Mouse (Mus musculus) heart, adult 18-20 months (tissue): Measurements from ENCODE around the gene Hoxb5. TPM values are rescaled to one million over a fixed set of nuclear protein-coding genes. Genes with fewer than 3 reads are reported as not detected.
A peak's percentile ranks its signal among the peaks of the same experiment; 100 is the strongest.

Experiments used
- DNase-seq, 2 experiments: peaks; one replicate each; pipeline ENCODE4 v3.0.0; 2021 to 2022; ENCODE audit warnings: mixed read lengths in 1 of 2
- total RNA-seq, 2 experiments: library from RNA; stranded (reverse); gene quantifications; 2 replicates each; pipeline ENCODE4 v1.2.3; 2021

The Hoxb5 gene
- total RNA-seq, 2 experiments from 2014 or later: 0.12 to 0.21 TPM

GRCm38 (mm10) chr11:96319071-96319902, 16.2 kb downstream of the Hoxb5 start:
- peak in 1 of 2 experiments; percentile 29 for DNase-seq

- DNase-seq: no peak
Observed at GRCm38 (mm10) chr11:96319910-96320309, 16.8 kb downstream of the Hoxb5 start.

- no peak for DNase-seq
Observed at GRCm38 (mm10) chr11:96320688-96321087, 17.6 kb downstream of the Hoxb5 start.

GRCm38 (mm10) chr11:96321846-96322245, 18.7 kb downstream of the Hoxb5 start:
- no peak for DNase-seq

GRCm38 (mm10) chr11:96322738-96323137, 19.6 kb downstream of the Hoxb5 start:
- DNase-seq: no peak

GRCm38 (mm10) chr11:96323154-96323553, 20.0 kb downstream of the Hoxb5 start, which contains the start of gene Hoxb3:
Gene Hoxb3, plus strand, starts transcription at chr11:96323326.
- DNase-seq: no peak

GRCm38 (mm10) chr11:96324125-96324524, 21.0 kb downstream of the Hoxb5 start:
- DNase-seq: no peak

GRCm38 (mm10) chr11:96324965-96325364, 21.8 kb downstream of the Hoxb5 start:
- no peak for DNase-seq

- no peak for DNase-seq
Observed at GRCm38 (mm10) chr11:96325747-96326212, 22.6 kb downstream of the Hoxb5 start.

GRCm38 (mm10) chr11:96326705-96327104, 23.6 kb downstream of the Hoxb5 start:
- no peak for DNase-seq

GRCm38 (mm10) chr11:96327122-96327521, 24.0 kb downstream of the Hoxb5 start:
- no peak for DNase-seq

GRCm38 (mm10) chr11:96327750-96328149, 24.6 kb downstream of the Hoxb5 start:
- no peak for DNase-seq

GRCm38 (mm10) chr11:96328605-96329004, 25.5 kb downstream of the Hoxb5 start:
- no peak for DNase-seq

GRCm38 (mm10) chr11:96332105-96332504, 29.0 kb downstream of the Hoxb5 start:
- DNase-seq: no peak

GRCm38 (mm10) chr11:96332618-96333032, 29.5 kb downstream of the Hoxb5 start:
- DNase-seq: no peak

- no peak for DNase-seq
Observed at GRCm38 (mm10) chr11:96333241-96334001, 30.3 kb downstream of the Hoxb5 start.

GRCm38 (mm10) chr11:96334002-96334364, 30.8 kb downstream of the Hoxb5 start:
- DNase-seq: no peak

GRCm38 (mm10) chr11:96334998-96335397, 31.9 kb downstream of the Hoxb5 start:
- no peak for DNase-seq

- DNase-seq: no peak
Observed at GRCm38 (mm10) chr11:96336597-96336996, 33.5 kb downstream of the Hoxb5 start.

GRCm38 (mm10) chr11:96337026-96337425, 33.9 kb downstream of the Hoxb5 start:
- no peak for DNase-seq

- DNase-seq: no peak
Observed at GRCm38 (mm10) chr11:96338957-96339855, 36.1 kb downstream of the Hoxb5 start.
